Mouse (Mus musculus): ENCODE results near the gene Tnp2. TPM values are rescaled to one million over a fixed set of nuclear protein-coding genes. Genes with fewer than 3 reads are reported as not detected.

The Tnp2 gene
- polyA plus RNA-seq (2015; fragmentation: Nextera tagmentation; extraction: Ambion mirVana), result not detected in 2 replicates

DNA sequence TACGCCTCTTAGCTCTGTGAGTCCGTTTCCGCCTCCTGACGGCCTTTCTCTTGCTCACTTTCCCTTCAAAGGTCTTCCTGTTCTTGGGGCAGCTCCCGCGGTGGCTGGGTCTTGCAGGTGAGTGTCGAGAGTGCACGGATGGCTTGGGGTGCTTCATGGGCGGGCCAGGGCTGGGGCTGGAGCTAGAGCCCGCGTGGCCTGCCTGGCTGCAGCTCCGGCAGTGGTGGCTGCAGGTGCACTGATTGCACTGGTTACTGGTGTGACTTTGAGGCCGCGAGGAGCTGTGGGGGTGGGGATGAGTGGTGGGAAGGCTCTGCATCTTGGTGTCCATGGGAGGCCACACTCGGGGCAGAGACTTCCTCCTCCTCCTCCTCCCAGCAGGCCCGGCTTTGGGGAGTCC lies at the start of gene Tnp2:
Gene Tnp2, minus strand, starts transcription at position 390 of the 400 bp plus-strand sequence.
- 38% methylated on average over 16 of the region's 16 CpGs for WGBS (ENCODE audit: insufficient replicate concordance)
- H3K27ac ChIP-seq (ENCODE audit: low read length), result no peak within 1 kb of the TSS
- peaks cover 7% of the 10 kb centered on the region for H3K4me1 ChIP-seq (ENCODE audit: control insufficient read depth, low read depth, low read length)
- no peak for ATAC-seq (ENCODE audit: low read depth)
- H3K4me2 ChIP-seq (ENCODE audit: low read depth, low read length), result no peak within 1 kb of the TSS
- no peak within 1 kb of the TSS for H3K4me3 ChIP-seq (ENCODE audit: low read depth, low read length)
- peaks cover 18% of the 10 kb centered on the region for H3K27me3 ChIP-seq (ENCODE audit: control insufficient read depth, insufficient read depth, low read depth, low read length)
- no peak within 1 kb of the TSS for H3K9ac ChIP-seq (ENCODE audit: low read depth, low read length)
- H3K9me3 ChIP-seq (replicated peaks; ENCODE audit: control insufficient read depth, low read length), result no peaks in the 10 kb centered on the region
- no peaks in the 10 kb centered on the region for H3K36me3 ChIP-seq (ENCODE audit: control insufficient read depth, insufficient read depth)

GRCm38 (mm10) chr16:10837903-10838302 lies 49.4 kb upstream of the Tnp2 start:
- Histone ChIP-seq H3K27me3 (ENCODE audit: control insufficient read depth, insufficient read depth, low read depth, low read length) (no peaks in the 10 kb centered on the region), H3K4me2 (ENCODE audit: low read depth, low read length) (no peak overlapping the region), H3K4me1 (ENCODE audit: control insufficient read depth, low read depth, low read length) (peaks cover 19% of the 10 kb centered on the region), H3K27ac (ENCODE audit: low read length) (peak overlapping the region; percentile 52), H3K9me3 (replicated peaks; ENCODE audit: control insufficient read depth, low read length) (no peaks in the 10 kb centered on the region), H3K36me3 (ENCODE audit: control insufficient read depth, insufficient read depth) (no peaks in the 10 kb centered on the region), H3K9ac (ENCODE audit: low read depth, low read length) (no peak overlapping the region), H3K4me3 (ENCODE audit: low read depth, low read length) (no peak overlapping the region)
- 52% methylated on average over 1 of the region's 1 CpGs for WGBS (ENCODE audit: insufficient replicate concordance)
- no peak for ATAC-seq (ENCODE audit: low read depth)

DNA sequence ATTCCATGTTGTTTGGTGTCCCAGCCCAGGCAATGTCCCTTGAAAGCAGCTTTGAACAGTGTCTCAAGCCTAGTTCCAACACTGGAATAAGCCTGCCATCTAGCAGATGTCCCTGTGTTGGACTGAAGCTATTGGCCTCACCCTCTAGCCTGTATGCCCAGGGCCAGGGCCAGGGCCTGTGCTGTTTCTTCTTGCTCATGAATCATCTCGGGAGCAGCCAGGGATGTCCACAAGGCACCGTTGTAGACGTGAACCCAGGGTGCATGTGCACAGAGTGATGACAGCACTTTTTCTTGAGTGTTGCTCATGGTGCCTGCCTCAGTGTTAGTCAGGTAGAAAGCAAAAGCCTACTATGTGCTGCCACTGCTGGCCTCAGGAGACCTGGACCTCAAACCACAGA lies 48.8 kb upstream of the Tnp2 start:
- no peak overlapping the region for H3K4me2 ChIP-seq (ENCODE audit: low read depth, low read length)
- no peak overlapping the region for H3K9ac ChIP-seq (ENCODE audit: low read depth, low read length)
- H3K4me3 ChIP-seq (ENCODE audit: low read depth, low read length), result no peak overlapping the region
- H3K27ac ChIP-seq (ENCODE audit: low read length), result no peak overlapping the region
- no peak for ATAC-seq (ENCODE audit: low read depth)
- H3K9me3 ChIP-seq (replicated peaks; ENCODE audit: control insufficient read depth, low read length), result no peaks in the 10 kb centered on the region
- H3K27me3 ChIP-seq (ENCODE audit: control insufficient read depth, insufficient read depth, low read depth, low read length), result no peaks in the 10 kb centered on the region
- H3K4me1 ChIP-seq (ENCODE audit: control insufficient read depth, low read depth, low read length), result peaks cover 19% of the 10 kb centered on the region
- WGBS (ENCODE audit: insufficient replicate concordance), result 71% methylated on average over 3 of the region's 3 CpGs
- no peaks in the 10 kb centered on the region for H3K36me3 ChIP-seq (ENCODE audit: control insufficient read depth, insufficient read depth)

DNA sequence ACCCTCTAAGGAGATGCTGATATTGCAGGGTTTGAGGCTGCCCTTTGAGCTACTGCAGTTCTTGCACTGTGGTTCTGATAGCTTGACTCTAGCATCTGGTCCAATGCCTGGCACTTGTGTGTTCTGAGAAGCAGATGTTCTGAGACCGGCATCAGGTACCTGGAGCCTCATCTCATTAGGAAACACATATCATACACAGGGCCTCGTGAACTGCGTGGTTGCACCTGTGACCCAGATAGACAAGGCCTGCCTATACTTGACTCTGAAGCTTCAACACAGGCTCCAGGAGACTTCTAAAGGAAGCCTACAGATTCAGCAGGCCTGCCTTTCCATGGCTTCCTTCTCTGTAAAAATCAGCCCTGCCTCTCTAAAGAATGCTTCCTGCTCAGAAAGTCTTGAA lies 47.9 kb upstream of the Tnp2 start:
- WGBS (ENCODE audit: insufficient replicate concordance), result 80% methylated on average over 3 of the region's 3 CpGs
- no peak overlapping the region for H3K27ac ChIP-seq (ENCODE audit: low read length)
- no peak overlapping the region for H3K4me3 ChIP-seq (ENCODE audit: low read depth, low read length)
- H3K4me2 ChIP-seq (ENCODE audit: low read depth, low read length), result no peak overlapping the region
- no peaks in the 10 kb centered on the region for H3K27me3 ChIP-seq (ENCODE audit: control insufficient read depth, insufficient read depth, low read depth, low read length)
- no peaks in the 10 kb centered on the region for H3K36me3 ChIP-seq (ENCODE audit: control insufficient read depth, insufficient read depth)
- H3K4me1 ChIP-seq (ENCODE audit: control insufficient read depth, low read depth, low read length), result peaks cover 19% of the 10 kb centered on the region
- H3K9ac ChIP-seq (ENCODE audit: low read depth, low read length), result no peak overlapping the region
- ATAC-seq (ENCODE audit: low read depth), result no peak
- no peaks in the 10 kb centered on the region for H3K9me3 ChIP-seq (replicated peaks; ENCODE audit: control insufficient read depth, low read length)

DNA sequence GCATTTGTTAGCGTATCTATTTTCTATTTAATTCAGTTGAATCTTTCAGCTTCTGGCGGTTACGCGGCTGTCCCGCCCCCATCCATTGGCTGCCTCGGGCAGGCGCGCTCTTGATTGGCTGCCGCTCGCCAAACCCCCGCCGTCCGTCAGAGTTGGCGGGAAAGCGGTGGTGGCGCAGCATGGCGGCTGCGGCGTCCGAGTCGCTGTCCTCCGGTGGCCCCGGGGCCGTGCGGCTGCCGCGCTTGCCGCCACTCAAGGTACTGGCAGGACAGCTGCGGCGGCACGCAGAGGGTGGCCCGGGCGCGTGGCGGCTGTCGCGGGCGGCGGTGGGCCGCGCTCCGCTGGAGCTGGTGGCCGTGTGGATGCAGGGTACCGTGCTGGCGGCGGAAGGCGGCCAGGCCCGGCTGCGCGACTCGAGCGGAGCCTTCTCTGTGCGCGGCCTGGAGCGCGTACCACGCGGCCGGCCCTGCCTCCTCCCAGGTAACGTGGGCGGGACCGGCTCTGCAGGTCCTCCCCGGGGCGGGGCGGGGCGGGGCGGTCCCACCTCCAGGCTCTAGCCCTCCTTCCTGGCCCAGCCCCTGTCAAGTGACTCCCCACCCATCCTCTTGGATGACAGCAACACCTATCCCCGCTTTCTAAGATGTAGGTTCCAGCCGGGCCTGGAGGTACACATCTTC lies 46.6 kb upstream of the Tnp2 start, which contains the start of gene Rmi2:
Gene Rmi2, plus strand, starts transcription at position 149 of the 677 bp plus-strand sequence.
- H3K9me3 ChIP-seq (replicated peaks; ENCODE audit: control insufficient read depth, low read length), result no peaks in the 10 kb centered on the region
- H3K27ac ChIP-seq (ENCODE audit: low read length), result peak within 1 kb of the TSS; percentile 88
- H3K27me3 ChIP-seq (ENCODE audit: control insufficient read depth, insufficient read depth, low read depth, low read length), result no peaks in the 10 kb centered on the region
- peak within 1 kb of the TSS; percentile 98 for H3K4me2 ChIP-seq (ENCODE audit: low read depth, low read length)
- peaks cover 19% of the 10 kb centered on the region for H3K4me1 ChIP-seq (ENCODE audit: control insufficient read depth, low read depth, low read length)
- WGBS (ENCODE audit: insufficient replicate concordance), result under 1% methylated on average over 49 of the region's 69 CpGs
- H3K36me3 ChIP-seq (ENCODE audit: control insufficient read depth, insufficient read depth), result no peaks in the 10 kb centered on the region
- peak; percentile 98 for ATAC-seq (ENCODE audit: low read depth)
- peak within 1 kb of the TSS; percentile 84 for H3K9ac ChIP-seq (ENCODE audit: low read depth, low read length)
- H3K4me3 ChIP-seq (ENCODE audit: low read depth, low read length), result peak within 1 kb of the TSS; percentile 89

DNA sequence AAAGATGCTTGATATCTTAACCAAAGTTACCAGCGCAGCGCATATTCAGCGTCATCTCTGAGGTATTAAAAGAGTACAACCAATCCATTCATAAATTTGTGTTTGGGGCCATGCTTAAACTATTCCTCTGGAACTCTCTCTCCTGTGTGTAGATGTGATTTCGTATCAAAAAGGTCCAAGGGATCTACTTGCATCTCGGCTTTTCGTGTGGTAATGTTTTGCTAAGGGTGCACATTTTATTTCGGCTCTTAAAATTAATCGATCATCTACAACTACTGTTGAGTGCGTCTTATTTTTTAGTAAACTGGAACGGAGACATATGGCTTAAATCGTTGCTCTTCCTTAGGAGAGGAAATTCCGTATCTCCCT lies 46.1 kb upstream of the Tnp2 start:
- H3K27me3 ChIP-seq (ENCODE audit: control insufficient read depth, insufficient read depth, low read depth, low read length), result no peaks in the 10 kb centered on the region
- 7% methylated on average over 12 of the region's 12 CpGs for WGBS (ENCODE audit: insufficient replicate concordance)
- H3K27ac ChIP-seq (ENCODE audit: low read length), result no peak overlapping the region
- H3K9me3 ChIP-seq (replicated peaks; ENCODE audit: control insufficient read depth, low read length), result no peaks in the 10 kb centered on the region
- H3K36me3 ChIP-seq (ENCODE audit: control insufficient read depth, insufficient read depth), result no peaks in the 10 kb centered on the region
- peak overlapping the region; percentile 98 for H3K4me2 ChIP-seq (ENCODE audit: low read depth, low read length)
- H3K4me1 ChIP-seq (ENCODE audit: control insufficient read depth, low read depth, low read length), result peaks cover 19% of the 10 kb centered on the region
- ATAC-seq (ENCODE audit: low read depth), result no peak
- H3K4me3 ChIP-seq (ENCODE audit: low read depth, low read length), result peak overlapping the region; percentile 89
- H3K9ac ChIP-seq (ENCODE audit: low read depth, low read length), result peak overlapping the region; percentile 45

- H3K4me3 ChIP-seq (ENCODE audit: low read depth, low read length), result no peak overlapping the region
- no peaks in the 10 kb centered on the region for H3K9me3 ChIP-seq (replicated peaks; ENCODE audit: control insufficient read depth, low read length)
- ATAC-seq (ENCODE audit: low read depth), result no peak
- H3K4me2 ChIP-seq (ENCODE audit: low read depth, low read length), result no peak overlapping the region
- 65% methylated on average over 4 of the region's 4 CpGs for WGBS (ENCODE audit: insufficient replicate concordance)
- no peak overlapping the region for H3K27ac ChIP-seq (ENCODE audit: low read length)
- no peaks in the 10 kb centered on the region for H3K4me1 ChIP-seq (ENCODE audit: control insufficient read depth, low read depth, low read length)
- H3K27me3 ChIP-seq (ENCODE audit: control insufficient read depth, insufficient read depth, low read depth, low read length), result no peaks in the 10 kb centered on the region
- H3K9ac ChIP-seq (ENCODE audit: low read depth, low read length), result no peak overlapping the region
- H3K36me3 ChIP-seq (ENCODE audit: control insufficient read depth, insufficient read depth), result no peaks in the 10 kb centered on the region
Observed at GRCm38 (mm10) chr16:10828461-10828805, 40.0 kb upstream of the Tnp2 start.

DNA sequence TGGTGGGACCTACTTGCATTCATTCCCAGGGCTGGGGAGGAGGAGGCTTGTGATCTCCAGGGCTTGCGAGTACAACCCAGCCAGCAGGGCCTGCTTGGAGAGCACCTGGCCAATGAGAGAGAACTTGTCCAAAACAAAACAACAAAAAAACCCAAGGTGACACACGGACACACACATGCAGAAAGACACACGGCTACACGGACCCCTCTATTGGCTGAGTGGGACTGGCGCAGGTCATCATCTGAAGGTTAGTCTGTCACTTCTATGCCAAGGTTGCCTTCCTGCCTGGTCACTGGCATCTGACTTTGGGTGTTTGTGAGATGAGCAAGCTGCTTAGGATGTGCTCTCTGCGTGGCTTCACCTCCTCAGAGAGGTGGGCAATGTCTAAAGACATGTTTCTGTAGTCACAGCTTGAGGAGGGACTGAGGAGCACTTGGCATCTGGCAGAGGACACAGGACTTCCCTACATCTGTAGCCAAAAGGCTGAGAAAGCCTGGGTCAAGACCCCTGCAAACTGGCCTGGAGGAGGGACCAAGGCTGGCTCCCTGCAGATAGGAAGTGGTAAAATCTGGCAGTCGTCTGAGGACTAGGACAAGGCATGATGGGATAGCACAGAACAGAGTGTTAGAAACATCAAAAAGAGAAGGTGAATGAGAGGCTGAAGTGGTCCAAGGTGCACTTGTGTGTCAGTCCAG lies 39.5 kb upstream of the Tnp2 start:
- Histone ChIP-seq H3K4me3 (ENCODE audit: low read depth, low read length) (no peak overlapping the region), H3K27ac (ENCODE audit: low read length) (no peak overlapping the region), H3K36me3 (ENCODE audit: control insufficient read depth, insufficient read depth) (no peaks in the 10 kb centered on the region), H3K27me3 (ENCODE audit: control insufficient read depth, insufficient read depth, low read depth, low read length) (no peaks in the 10 kb centered on the region), H3K9ac (ENCODE audit: low read depth, low read length) (no peak overlapping the region), H3K4me1 (ENCODE audit: control insufficient read depth, low read depth, low read length) (no peaks in the 10 kb centered on the region), H3K4me2 (ENCODE audit: low read depth, low read length) (no peak overlapping the region), H3K9me3 (replicated peaks; ENCODE audit: control insufficient read depth, low read length) (no peaks in the 10 kb centered on the region)
- 56% methylated on average over 7 of the region's 7 CpGs for WGBS (ENCODE audit: insufficient replicate concordance)
- ATAC-seq (ENCODE audit: low read depth), result no peak

- Histone ChIP-seq H3K4me2 (ENCODE audit: low read depth, low read length) (no peak overlapping the region), H3K4me1 (ENCODE audit: control insufficient read depth, low read depth, low read length) (no peaks in the 10 kb centered on the region), H3K4me3 (ENCODE audit: low read depth, low read length) (no peak overlapping the region), H3K27ac (ENCODE audit: low read length) (no peak overlapping the region), H3K27me3 (ENCODE audit: control insufficient read depth, insufficient read depth, low read depth, low read length) (no peaks in the 10 kb centered on the region), H3K9me3 (replicated peaks; ENCODE audit: control insufficient read depth, low read length) (no peaks in the 10 kb centered on the region), H3K9ac (ENCODE audit: low read depth, low read length) (no peak overlapping the region), H3K36me3 (ENCODE audit: control insufficient read depth, insufficient read depth) (no peaks in the 10 kb centered on the region)
- 67% methylated on average over 9 of the region's 9 CpGs for WGBS (ENCODE audit: insufficient replicate concordance)
- ATAC-seq (ENCODE audit: low read depth), result no peak
Observed at GRCm38 (mm10) chr16:10827269-10827668, 38.8 kb upstream of the Tnp2 start.

Data from liver, embryonic 16.5 days (tissue).